Mouse (Mus musculus) heart, postnatal 36 days (tissue): ENCODE measurements at regions not wholly inside any gene's neighbourhood (a gene's known extent, or its start where the extent isn't known, plus 50 kb on each side); places are given as distances from the start of the nearest gene placed in this dataset.
A peak's percentile ranks its signal among the peaks of the same experiment; 100 is the strongest.

Experiments
- DNase-seq, 2 experiments: peaks; one replicate each; pipeline ENCODE4 v3.0.0; 2021 to 2022
- intact Hi-C: fragments of 180-260 bp; cut with DNase I; formaldehyde crosslinking; loops from one replicate; pipeline ENCODE4 v1.15.1; 2025

DNA sequence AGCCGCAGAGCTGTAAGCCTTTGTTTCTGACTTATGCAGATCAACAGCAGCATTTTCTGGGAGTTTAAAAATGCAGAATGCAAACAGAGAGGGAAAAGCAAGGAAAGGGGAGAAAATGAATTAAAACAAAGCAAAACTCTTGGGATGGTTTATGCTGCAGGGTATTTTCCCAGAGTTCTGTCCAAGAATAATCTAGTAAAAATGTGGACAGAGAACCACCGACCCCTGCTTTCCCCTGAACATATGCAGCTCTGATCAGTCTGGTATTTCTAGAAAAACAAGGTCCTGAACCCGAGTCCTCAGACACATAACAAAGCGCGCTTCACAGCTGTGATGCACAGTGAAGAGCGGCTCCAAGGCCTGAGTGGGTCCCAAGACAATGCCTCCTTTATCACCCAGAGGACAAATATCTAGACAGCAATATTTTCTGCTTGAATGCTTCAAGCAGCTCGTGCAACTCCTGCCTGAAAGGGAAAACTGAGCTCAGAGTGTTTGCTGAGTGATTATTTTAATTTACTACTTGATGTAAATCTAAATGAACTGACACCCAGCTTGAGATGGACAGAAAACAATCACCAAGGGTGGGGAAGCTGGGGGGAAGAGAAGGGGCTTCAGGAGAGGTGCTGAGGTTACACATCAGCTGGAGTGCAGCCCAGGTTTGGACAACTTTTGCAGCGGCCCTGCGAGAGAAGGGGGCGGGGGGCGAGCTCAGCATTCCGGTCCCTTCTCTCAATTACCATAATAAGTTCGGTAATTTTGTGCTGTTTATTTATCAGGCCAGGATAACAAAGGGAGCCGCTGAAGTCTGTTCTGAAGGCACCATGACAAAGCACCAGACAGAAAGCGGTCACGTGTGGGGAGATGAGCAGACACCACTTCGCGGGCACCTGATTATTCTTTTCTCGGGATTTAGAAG is 853.6 kb downstream of the 5730522E02Rik start:
- intact Hi-C loops: no loop called here
- no peak for DNase-seq

DNA sequence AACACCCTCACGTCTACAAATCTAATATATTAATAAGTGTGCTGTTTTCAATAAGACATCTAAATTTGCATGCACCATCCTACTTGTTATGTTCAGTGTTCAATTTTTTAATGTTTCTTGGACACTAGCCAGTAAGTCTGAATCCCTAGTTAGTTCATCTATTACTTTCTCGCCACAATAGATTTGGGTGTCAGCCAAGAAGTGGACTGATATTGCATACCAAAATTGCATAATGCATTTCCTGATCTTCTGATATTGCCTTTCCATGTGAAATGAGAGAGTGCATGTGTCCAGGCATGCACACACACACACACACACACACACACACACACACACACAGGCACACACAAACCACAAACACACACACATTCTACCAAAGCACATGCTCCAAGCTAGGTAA is 874.9 kb downstream of the 5730522E02Rik start:
- intact Hi-C loops: no loop called here
- no peak for DNase-seq

DNA sequence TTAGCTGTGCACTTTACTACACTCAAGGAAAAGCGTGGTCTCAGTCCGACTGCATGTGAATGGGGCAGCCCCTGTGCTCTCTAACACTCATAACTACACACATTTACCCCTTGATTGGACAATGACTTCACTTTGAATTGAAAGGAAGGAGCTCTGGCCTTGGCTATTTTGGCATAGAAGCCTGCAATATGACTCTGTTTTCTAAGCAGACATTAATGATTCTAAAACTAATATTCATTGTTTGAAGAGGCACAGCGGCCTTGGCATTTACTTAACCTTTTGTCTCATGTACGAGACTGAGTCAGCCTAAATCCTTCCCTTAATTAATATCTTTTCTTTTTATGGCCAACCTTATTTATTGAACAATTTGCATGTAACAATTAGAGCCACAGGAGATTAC is 879.9 kb downstream of the 5730522E02Rik start:
- no peak for DNase-seq
- intact Hi-C loops: no loop called here

DNA sequence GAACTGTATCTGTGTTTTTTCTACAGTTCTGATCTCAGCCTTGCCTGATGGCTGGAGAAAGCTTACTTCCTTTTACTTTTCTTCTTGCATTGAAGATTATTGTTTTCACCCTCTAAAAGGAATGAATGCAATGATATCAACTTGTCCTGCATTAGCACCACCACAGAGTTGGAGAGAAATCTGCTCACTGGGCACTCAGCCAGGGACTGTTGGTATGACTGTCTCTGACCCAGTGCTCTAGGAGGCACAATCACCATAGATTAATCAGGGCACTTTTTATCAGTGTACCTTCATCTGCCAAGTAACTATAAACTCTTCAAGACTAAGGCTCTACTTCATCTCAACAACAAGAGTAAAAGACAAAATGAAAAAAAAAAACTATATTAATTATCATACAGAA is 888.1 kb downstream of the 5730522E02Rik start:
- DNase-seq: no peak
- intact Hi-C loops: no loop called here

DNA sequence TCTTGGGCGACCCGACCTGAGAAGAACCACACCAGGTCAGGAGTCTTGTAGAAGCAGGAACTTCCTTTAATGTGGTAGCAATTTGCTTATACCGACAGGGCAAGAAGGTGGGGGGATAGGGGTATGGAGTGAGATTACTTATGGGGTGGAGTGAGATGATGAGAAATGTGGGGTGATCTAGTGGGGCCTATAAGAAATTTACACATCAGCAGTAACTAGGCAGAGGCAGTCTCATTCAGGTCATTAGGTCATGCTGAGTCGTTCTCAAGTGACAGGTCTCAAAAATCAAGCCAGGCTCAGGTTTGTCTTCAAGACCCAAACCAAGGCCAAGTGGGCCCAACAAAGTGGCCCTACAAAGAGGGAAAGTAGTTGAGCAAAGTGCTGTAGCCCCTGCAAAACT is 889.1 kb downstream of the 5730522E02Rik start:
- DNase-seq: no peak
- intact Hi-C loops: no loop called here

DNA sequence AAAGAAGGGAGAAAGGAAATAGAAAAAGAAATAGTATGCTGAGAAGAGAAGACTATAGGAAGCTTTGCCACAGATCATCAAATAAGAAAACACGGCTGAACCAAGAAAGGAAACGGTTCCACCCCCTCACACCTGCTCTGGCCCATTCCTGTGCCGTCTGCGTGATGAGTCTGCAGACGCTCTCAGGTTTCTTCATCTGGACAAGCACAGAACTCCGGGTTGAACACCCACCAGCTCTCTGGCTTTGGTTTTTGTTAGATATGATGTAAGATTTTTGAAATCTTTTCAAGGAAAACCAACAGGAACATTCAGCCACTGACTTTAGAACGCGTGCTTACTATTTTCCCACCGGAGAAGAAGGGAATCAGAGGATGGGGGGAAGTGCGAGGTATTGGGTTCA is 895.9 kb downstream of the 5730522E02Rik start:
- DNase-seq: no peak
- intact Hi-C loops: no loop called here

DNA sequence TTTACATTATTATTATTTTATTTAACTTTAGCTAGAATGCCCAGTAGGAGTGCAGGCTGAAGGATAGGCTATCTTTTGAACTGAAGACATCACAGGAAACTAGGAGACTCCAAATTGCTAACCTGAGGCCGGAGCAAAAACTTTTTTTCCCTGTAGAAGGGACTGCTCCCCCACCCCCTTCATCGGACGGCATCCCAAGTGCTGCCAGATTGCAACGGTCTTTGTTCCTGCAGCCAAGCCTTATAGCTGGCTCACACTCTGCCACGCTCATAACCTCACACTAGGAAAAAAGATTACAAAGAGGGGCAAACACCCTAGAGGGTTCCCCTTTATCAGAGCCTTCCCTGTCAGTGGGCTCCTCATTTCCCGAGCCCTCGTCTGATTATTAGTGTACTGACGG is 896.7 kb downstream of the 5730522E02Rik start:
- intact Hi-C loops: no loop called here

DNA sequence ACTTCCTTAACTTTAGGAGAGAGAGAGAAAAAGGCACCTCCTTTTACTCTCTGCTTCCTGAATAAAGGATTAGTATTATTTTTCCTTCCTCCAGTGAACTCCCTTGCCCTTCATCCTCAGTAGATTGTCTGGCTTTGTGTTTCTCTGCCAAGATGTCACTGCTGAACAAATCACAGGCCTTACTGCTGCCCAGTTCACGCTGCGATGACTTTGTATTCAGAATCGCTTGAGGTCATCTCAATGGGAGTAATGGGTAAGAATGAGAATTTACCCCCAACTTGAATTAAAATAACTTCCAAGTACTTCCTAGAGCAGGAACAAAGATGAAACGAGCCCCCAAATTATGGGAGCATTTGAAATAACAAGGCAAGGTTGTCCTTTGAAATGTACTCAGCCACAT is 897.3 kb downstream of the 5730522E02Rik start:
- no peak for DNase-seq
- intact Hi-C loops: no loop called here

More for the DNA sequence above, 896.7 kb downstream of the 5730522E02Rik start:
- DNase-seq: no peak

DNA sequence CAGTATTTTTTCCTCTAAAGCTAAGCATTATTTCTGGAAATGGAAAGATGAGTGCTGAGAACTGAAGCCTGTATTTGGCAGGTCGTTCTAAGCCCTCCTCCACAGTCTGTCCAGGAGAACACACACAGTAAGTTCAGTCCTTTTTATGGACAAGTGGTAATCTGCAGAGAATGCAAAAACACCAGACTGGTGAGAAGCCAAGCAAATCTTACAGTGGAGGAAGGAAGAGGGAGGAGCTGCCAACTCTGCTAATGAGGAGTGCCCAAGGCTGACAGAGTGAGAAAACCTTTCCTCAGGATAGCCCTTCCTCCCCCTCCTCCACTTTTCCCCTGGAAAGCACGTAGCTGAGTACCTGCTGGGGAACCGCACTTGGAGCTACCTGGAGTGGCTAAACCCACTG is 899.8 kb downstream of the 5730522E02Rik start:
- no peak for DNase-seq
- intact Hi-C loops: no loop called here

DNA sequence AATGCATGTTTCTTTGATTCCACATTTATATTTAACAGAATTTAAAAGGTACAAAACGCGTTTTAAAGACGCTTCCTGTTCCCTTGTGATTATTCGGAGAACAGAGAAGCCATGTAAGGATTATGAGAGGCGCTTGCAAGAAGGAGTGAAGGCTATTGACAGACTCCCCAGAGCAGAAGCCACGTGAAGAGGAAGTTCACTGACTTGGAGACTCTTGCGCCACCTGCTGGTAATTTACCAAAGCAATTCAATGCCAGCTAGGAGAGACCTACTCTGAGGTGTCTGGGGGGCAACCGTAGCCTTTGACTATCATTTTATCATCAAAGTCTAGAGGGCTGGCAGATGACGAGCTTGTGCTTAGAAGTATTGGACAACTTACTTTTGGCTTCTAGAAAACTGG is 909.4 kb downstream of the 5730522E02Rik start:
- intact Hi-C loops: loop anchor here (2.0 to 10.0 kb wide), 3 partner anchors 884 to 1256 kb away; no protein-coding TSS in a partner anchor

DNA sequence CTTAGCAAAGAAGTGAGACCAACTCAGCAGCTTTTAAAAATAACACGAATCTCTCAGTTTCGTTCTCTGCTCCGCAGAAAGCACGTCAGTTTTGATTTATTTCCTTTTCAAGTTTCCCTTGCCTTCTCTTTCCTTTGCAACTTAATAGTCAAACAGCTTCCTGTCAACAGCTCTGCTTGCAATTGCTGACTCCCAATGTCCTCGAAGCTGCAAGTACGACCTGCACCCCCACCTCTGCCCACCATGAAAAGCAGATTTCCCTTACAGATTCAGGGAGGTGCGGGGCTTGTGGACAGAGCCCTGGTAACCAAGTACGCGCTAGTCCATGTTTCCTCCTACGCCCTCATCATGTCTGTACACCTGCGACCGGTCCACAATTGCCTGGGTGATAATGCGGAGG is 922.2 kb downstream of the 5730522E02Rik start:
- intact Hi-C loops: no loop called here
- DNase-seq: no peak

More for the DNA sequence above, 909.4 kb downstream of the 5730522E02Rik start:
- peak; percentile 38 to 52 for DNase-seq

DNA sequence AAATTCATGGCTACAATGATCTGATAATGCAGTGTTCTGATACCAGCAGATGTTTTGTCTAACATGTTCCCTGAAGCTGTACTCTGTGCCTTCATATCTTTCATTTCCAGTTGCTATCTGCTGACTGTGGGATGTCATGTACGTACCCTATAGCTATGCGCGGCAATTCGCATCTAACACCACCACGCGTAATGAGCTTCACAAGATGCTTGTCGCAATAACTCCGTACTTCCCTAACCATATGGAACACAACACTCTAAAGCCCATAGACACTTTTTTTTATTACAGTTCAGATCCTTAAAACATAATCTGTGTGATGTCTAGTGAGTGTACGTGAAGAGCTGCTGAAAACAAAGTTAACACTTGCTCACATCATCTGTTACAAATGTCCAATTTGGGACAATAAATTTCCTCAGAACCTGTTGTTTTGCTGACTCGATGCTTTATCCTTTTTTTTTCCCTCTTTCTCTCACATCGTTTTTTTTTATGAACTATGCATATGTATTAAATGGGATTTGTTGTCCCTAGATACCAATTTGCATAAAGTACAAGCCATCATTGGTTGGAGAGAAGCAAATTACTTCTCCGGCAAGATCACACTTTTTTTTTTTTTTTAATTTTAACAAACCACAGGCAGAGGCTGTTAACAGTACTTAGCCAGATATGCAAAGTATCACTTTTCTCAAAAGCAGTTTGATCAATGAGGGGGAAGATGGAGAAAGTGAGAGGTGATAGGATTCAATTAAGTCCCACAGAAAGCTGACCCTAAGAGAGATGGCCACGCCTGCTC is 922.9 kb downstream of the 5730522E02Rik start:
- DNase-seq: no peak
- intact Hi-C loops: no loop called here

DNA sequence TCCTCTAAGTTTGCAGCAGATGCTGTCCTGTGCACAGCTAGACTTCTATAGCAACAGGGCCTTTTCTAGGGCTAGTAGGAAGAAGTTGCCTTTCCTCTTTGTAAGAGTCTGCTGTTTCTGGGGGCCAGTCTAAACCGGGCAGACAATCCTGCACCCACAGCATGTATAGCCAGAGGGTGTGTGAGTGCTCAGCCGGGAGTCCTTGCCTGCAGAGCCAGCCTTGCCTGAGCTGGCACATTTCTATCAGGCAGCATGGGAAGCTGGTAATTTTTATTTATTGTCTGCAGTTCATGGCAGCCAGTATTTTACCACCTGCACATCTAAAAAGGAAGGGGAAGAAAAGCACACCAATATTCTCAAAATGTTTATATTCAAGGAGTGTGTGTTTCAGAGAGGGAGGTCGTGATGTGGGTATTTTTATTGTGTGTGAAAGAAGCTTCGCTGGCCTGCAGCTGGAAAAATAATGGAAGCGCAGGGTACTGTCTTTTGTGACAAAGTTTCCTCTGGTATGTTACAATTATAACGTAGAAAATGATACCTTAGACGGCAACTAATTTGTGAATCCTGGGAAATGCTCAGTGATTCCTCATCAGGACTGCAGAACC is 940.5 kb downstream of the 5730522E02Rik start:
- no peak for DNase-seq
- intact Hi-C loops: no loop called here

DNA sequence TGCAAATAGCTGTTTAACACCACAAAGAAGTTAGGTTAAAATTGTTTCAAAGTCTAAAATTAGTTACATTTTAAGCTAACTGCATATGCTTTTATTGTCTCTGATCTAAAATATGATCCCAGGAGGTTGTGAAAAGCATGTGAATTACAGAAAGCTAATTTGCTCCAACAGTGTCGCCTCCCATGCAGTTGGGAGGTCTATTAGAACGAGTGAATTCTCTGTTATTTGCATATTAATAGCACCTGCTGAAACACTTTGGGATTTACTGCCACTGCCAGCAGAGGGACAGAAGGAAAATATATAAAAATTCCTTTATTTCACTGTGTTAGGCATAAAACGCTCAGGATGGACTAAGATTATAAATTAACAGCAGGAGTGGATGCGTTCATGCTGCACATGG is 947.7 kb downstream of the 5730522E02Rik start:
- intact Hi-C loops: no loop called here
- no peak for DNase-seq

DNA sequence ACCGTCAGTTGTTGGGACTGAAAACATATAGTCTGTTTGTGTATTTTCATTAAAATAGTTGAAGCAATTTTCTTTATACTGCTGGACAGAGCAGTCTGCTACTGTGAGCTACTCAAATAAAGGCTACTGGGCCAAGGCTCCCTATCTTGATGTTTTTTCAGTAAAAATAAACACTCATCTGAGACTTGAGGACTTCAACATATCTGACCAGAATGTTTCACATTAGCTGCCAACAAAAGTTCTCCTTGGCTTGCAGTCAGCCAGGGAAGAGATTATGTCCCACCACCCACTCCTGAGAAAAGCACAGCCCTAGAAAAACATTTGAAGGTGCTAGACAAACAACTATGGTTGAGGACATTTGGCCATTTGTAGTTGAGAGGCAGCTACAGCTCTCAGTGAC is 950.9 kb downstream of the 5730522E02Rik start:
- intact Hi-C loops: no loop called here
- DNase-seq: no peak

DNA sequence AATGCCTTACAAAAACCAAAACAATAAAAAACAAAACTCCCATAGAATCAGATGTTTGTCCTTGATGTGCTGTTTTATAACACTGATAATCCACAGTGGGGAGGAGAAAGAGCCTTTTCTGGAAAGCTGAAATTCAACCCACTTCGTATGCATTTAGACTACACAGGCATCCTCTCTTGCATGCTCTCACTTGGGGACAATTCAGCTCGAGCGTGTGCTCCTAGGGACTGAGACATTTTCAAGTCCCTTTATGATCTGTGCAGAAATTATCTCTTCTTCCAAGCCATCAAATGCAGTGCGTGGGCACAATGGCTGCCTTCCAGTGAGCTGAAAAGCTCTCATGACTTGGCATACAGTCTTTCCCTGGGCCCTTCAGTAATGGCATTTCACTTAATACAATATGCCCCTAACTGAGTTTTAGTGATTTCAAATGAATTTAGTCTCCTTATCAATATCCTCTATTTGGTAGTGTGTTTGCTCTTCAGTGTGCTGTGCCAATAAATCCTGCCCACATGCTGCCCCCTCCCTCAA is 977.1 kb downstream of the 5730522E02Rik start:
- intact Hi-C loops: no loop called here

More for the DNA sequence above, 977.1 kb downstream of the 5730522E02Rik start:
- DNase-seq: no peak
